Mouse (Mus musculus): ENCODE data around the gene Upf2. TPM values are rescaled to one million over a fixed set of nuclear protein-coding genes. Genes with fewer than 3 reads are reported as not detected.
A peak's percentile ranks its signal among the peaks of the same experiment; 100 is the strongest.
"Not testable (repeated sequence)": the region's sequence is repeated elsewhere in the genome, so short reads cannot be mapped to it uniquely, and the experiment has no call there.

The Upf2 gene
- polyA plus RNA-seq, 1 experiment from 2014 or later = 15.7 TPM

DNA sequence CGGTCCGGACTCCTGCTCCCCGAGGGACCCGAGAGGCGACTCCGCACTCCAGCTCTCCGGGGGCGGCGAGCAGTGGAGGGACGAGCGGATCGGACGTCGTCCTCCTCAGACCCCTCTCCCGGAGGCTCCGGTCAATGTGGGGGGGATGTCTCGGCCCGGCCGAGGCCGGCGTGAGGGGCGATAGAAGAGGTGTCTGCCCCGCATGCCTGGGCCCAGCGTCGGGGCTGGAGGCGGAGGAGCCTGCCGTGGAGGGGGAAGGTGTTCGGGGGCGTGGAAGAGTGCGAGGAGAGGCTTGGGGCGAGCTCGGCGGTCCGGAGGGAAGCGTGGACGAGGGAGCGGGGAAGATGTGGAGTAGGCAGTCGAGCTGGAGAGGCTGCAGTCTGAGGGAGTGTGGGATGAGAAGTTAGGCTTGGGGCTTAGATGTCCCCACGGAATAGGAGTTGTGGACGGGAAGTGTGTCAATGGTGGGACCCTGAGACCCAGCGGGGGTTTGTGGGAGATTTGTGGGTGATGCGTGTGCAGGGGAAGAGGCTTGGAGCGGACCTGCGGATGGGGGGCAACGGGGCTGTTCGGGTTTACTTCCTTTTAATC is 447 bp downstream of the Upf2 start:
- H3K36me3 ChIP-seq (replicated peaks; ENCODE audit: control insufficient read depth, insufficient read depth, low read depth, low read length) = no peaks in the 10 kb centered on the region
- H3K9ac ChIP-seq (replicated peaks; ENCODE audit: low read length) = peak overlapping the region; percentile 91
- 0 out of 2 replicates have a peak, but pooled peaks cover 3% of the 10 kb centered on the region for H3K4me1 ChIP-seq (ENCODE audit: control insufficient read depth, insufficient read depth, low read length)
- H3K27ac ChIP-seq (replicated peaks; ENCODE audit: low read depth, low read length) = peak overlapping the region; percentile 65
- DNase-seq (ENCODE audit: low spot score) (peak; percentile 42), ATAC-seq (replicated peaks; ENCODE audit: insufficient number of reproducible peaks, low FRiP score, low TSS enrichment, low read depth) (peak; percentile 45)
- H3K4me3 ChIP-seq (ENCODE audit: low read depth, low read length) = peak overlapping the region; percentile 95
- no peaks in the 10 kb centered on the region for H3K27me3 ChIP-seq (ENCODE audit: control insufficient read depth, insufficient read depth, low read length)
- H3K4me2 ChIP-seq (ENCODE audit: low read depth, low read length) = peak overlapping the region; percentile 51
- H3K9me3 ChIP-seq (replicated peaks; ENCODE audit: control insufficient read depth, low read length) = no peaks in the 10 kb centered on the region
- under 1% methylated on average over 45 of the region's 46 CpGs for WGBS

DNA sequence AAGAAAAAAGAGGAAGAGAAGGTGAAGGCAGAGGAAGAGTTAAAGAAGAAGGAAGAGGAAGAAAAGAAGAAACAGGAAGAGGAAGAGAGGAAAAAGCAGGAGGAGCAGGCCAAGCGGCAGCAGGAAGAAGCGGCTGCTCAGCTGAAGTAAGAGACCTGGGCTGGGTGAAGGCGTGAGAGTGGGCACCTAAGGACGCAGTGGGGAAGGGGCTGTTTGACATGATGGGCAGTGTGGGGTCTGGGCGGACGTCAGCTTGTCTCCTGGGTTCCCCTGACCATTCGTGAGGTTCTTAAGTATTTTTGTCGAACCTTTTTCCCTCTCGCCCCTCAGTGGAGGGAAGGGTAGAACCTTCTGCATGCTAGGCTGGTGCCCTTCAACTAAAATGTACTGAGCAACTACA is 6.4 kb downstream of the Upf2 start:
- H3K27ac ChIP-seq (replicated peaks; ENCODE audit: low read depth, low read length) = no peak overlapping the region
- DNase-seq (ENCODE audit: low spot score) = no peak
- 97% methylated on average over 9 of the region's 9 CpGs for WGBS
- H3K4me1 ChIP-seq (ENCODE audit: control insufficient read depth, insufficient read depth, low read length) = no peaks in the 10 kb centered on the region
- no peak overlapping the region for H3K9ac ChIP-seq (replicated peaks; ENCODE audit: low read length)
- no peak for ATAC-seq (replicated peaks; ENCODE audit: insufficient number of reproducible peaks, low FRiP score, low TSS enrichment, low read depth)
- H3K36me3 ChIP-seq (replicated peaks; ENCODE audit: control insufficient read depth, insufficient read depth, low read depth, low read length) = peaks cover 3% of the 10 kb centered on the region
- H3K9me3 ChIP-seq (replicated peaks; ENCODE audit: control insufficient read depth, low read length) = no peaks in the 10 kb centered on the region
- no peak overlapping the region for H3K4me2 ChIP-seq (ENCODE audit: low read depth, low read length)
- H3K27me3 ChIP-seq (ENCODE audit: control insufficient read depth, insufficient read depth, low read length) = no peaks in the 10 kb centered on the region
- H3K4me3 ChIP-seq (ENCODE audit: low read depth, low read length) = no peak overlapping the region

DNA sequence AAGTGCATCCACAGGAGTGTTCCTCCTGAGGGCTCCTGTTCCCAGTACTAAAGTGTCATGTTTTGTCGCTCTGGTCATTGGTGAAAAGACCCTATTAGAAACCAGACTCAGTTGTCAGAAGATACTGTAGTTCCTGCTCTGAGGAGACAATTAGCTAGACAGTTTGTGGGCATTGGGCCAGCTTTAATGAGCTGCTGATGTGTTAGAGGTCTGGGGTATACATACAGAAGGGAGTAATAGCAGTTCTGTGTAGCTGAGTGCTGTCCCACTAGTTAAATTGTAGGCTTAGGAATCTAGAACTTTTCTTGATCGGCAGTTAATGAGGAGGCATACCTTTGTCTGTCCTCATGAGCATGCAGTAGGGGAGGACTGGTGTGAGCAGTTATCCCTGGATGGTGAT is 11.0 kb downstream of the Upf2 start:
- Histone ChIP-seq H3K9me3 (replicated peaks; ENCODE audit: control insufficient read depth, low read length) (no peaks in the 10 kb centered on the region), H3K9ac (replicated peaks; ENCODE audit: low read length) (no peak overlapping the region), H3K27ac (replicated peaks; ENCODE audit: low read depth, low read length) (no peak overlapping the region), H3K4me1 (ENCODE audit: control insufficient read depth, insufficient read depth, low read length) (no peaks in the 10 kb centered on the region), H3K4me3 (ENCODE audit: low read depth, low read length) (no peak overlapping the region), H3K36me3 (replicated peaks; ENCODE audit: control insufficient read depth, insufficient read depth, low read depth, low read length) (peaks cover 6% of the 10 kb centered on the region), H3K27me3 (ENCODE audit: control insufficient read depth, insufficient read depth, low read length) (no peaks in the 10 kb centered on the region), H3K4me2 (ENCODE audit: low read depth, low read length) (no peak overlapping the region)
- DNase-seq (ENCODE audit: low spot score) (no peak), ATAC-seq (replicated peaks; ENCODE audit: insufficient number of reproducible peaks, low FRiP score, low TSS enrichment, low read depth) (no peak)
- WGBS = 89% methylated on average over 2 of the region's 2 CpGs

DNA sequence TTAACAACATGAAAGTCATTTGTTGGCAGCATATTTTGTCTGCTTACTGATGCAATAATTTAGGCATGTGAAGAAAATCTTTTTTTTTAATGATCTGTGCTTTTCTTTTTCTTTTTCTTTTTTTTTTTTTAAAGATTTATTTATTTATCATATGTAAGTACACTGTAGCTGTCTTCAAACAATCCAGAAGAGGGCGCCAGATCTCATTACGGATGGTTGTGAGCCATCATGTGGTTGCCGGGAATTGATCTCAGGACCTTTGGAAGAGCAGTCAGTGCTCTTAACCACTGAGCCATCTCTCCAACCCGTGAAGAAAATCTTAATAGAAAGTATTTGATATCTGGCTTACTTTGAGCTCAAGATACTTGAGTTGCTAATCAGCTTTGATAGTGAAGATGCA is 12.5 kb downstream of the Upf2 start:
- not testable (repeated sequence) for ATAC-seq (replicated peaks; ENCODE audit: insufficient number of reproducible peaks, low FRiP score, low TSS enrichment, low read depth); H3K9ac ChIP-seq (replicated peaks; ENCODE audit: low read length); H3K4me1 ChIP-seq (ENCODE audit: control insufficient read depth, insufficient read depth, low read length); H3K27ac ChIP-seq (replicated peaks; ENCODE audit: low read depth, low read length); H3K4me2 ChIP-seq (ENCODE audit: low read depth, low read length); H3K4me3 ChIP-seq (ENCODE audit: low read depth, low read length); H3K27me3 ChIP-seq (ENCODE audit: control insufficient read depth, insufficient read depth, low read length); DNase-seq (ENCODE audit: low spot score); H3K9me3 ChIP-seq (replicated peaks; ENCODE audit: control insufficient read depth, low read length); H3K36me3 ChIP-seq (replicated peaks; ENCODE audit: control insufficient read depth, insufficient read depth, low read depth, low read length)
- 89% methylated on average over 4 of the region's 4 CpGs for WGBS

DNA sequence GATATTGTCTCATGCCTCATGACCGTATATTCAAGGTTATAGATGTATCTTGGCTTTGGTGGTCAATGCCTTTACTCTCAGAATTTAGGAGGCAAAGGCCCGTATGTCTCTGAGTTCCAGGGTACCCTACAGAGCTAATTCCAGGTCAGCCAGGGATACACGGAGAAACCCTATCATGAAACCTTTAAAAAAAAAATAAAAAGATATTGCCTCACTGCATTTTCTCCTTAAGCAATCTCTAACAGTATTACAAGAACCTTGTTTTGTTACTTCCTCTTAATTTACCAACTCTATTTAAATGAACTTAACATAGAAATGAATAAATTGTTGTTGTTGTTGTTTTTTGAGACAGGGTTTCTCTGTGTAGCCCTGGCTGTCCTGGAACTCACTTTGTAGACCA is 14.7 kb downstream of the Upf2 start:
- DNase-seq (ENCODE audit: low spot score) = no peak
- no peak overlapping the region for H3K9ac ChIP-seq (replicated peaks; ENCODE audit: low read length)
- peaks cover 4% of the 10 kb centered on the region for H3K36me3 ChIP-seq (replicated peaks; ENCODE audit: control insufficient read depth, insufficient read depth, low read depth, low read length)
- no peak overlapping the region for H3K4me3 ChIP-seq (ENCODE audit: low read depth, low read length)
- H3K4me1 ChIP-seq (ENCODE audit: control insufficient read depth, insufficient read depth, low read length) = no peaks in the 10 kb centered on the region
- ATAC-seq (replicated peaks; ENCODE audit: insufficient number of reproducible peaks, low FRiP score, low TSS enrichment, low read depth) = no peak
- H3K4me2 ChIP-seq (ENCODE audit: low read depth, low read length) = no peak overlapping the region
- no peaks in the 10 kb centered on the region for H3K27me3 ChIP-seq (ENCODE audit: control insufficient read depth, insufficient read depth, low read length)
- 92% methylated on average over 3 of the region's 3 CpGs for whole genome bisulfite sequencing
- no peaks in the 10 kb centered on the region for H3K9me3 ChIP-seq (replicated peaks; ENCODE audit: control insufficient read depth, low read length)
- H3K27ac ChIP-seq (replicated peaks; ENCODE audit: low read depth, low read length) = no peak overlapping the region

DNA sequence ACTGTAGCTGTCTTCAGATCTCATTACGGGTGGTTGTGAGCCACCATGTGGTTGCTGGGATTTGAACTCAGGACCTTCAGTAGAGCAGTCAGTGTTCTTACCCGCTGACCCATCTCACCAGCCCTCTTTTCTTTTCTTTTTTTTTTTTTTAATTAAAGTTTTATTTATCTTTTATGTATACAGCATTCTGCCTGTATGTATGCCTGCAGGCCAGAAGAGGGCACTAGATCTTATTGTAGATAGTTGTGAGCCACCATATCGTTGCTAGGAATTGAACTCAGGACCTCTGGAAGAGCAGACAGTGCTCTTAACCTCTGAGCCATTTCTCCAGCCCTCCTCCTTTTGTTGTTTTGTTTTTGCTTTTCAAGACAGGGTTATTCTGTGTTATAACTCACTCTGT is 19.4 kb downstream of the Upf2 start:
- H3K9me3 ChIP-seq (replicated peaks; ENCODE audit: control insufficient read depth, low read length); H3K4me1 ChIP-seq (ENCODE audit: control insufficient read depth, insufficient read depth, low read length); H3K36me3 ChIP-seq (replicated peaks; ENCODE audit: control insufficient read depth, insufficient read depth, low read depth, low read length); DNase-seq (ENCODE audit: low spot score); ATAC-seq (replicated peaks; ENCODE audit: insufficient number of reproducible peaks, low FRiP score, low TSS enrichment, low read depth); H3K4me2 ChIP-seq (ENCODE audit: low read depth, low read length); H3K9ac ChIP-seq (replicated peaks; ENCODE audit: low read length); H3K27me3 ChIP-seq (ENCODE audit: control insufficient read depth, insufficient read depth, low read length); H3K4me3 ChIP-seq (ENCODE audit: low read depth, low read length); H3K27ac ChIP-seq (replicated peaks; ENCODE audit: low read depth, low read length): not testable (repeated sequence)
- WGBS = 92% methylated on average over 3 of the region's 3 CpGs

DNA sequence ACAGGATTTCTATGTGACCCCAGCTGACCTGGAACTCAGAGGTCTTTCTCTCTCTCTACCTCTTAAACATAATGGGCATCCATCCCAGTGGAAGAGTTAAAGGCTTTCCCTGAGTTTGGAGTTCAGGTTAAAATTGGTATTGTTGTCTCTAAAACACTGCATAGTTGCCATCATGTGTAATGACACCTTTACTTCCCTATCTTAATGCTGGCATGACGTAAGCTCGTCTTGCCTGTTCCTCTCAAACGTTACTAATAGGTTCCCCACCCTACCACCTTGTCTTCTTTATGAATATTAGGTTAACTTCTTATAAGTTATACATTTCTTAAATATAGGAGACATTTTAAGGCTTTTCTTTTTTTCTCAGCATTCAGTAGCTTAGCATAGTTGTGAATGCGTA is 26.3 kb downstream of the Upf2 start:
- no peaks in the 10 kb centered on the region for H3K27me3 ChIP-seq (ENCODE audit: control insufficient read depth, insufficient read depth, low read length)
- WGBS = 97% methylated on average over 4 of the region's 4 CpGs
- no peaks in the 10 kb centered on the region for H3K9me3 ChIP-seq (replicated peaks; ENCODE audit: control insufficient read depth, low read length)
- H3K4me3 ChIP-seq (ENCODE audit: low read depth, low read length) = no peak overlapping the region
- no peak overlapping the region for H3K4me2 ChIP-seq (ENCODE audit: low read depth, low read length)
- H3K9ac ChIP-seq (replicated peaks; ENCODE audit: low read length) = no peak overlapping the region
- DNase-seq (ENCODE audit: low spot score) (no peak), ATAC-seq (replicated peaks; ENCODE audit: insufficient number of reproducible peaks, low FRiP score, low TSS enrichment, low read depth) (no peak)
- no peak overlapping the region for H3K27ac ChIP-seq (replicated peaks; ENCODE audit: low read depth, low read length)
- H3K4me1 ChIP-seq (ENCODE audit: control insufficient read depth, insufficient read depth, low read length) = no peaks in the 10 kb centered on the region
- no peaks in the 10 kb centered on the region for H3K36me3 ChIP-seq (replicated peaks; ENCODE audit: control insufficient read depth, insufficient read depth, low read depth, low read length)

DNA sequence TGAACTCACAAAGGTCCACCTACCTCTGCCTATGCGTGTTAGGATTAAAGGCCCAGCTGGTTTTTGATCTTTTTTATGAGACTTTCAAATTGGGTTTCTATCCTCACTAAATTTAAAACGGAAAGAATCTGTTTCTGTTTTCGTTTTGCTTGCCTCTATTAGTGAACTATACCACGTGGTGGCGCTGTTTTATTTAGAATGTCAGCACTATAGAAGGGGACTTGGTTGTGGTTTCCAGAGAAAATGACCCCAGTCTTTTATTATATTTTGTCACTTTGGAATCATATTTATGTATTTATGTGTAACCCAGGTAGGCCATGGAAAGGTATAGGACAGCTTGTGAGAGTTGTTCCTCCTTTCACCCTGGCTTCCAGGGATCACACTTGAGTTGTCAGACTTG is 44.3 kb downstream of the Upf2 start:
- DNase-seq (ENCODE audit: low spot score) = peak; percentile 72
- H3K4me1 ChIP-seq (ENCODE audit: control insufficient read depth, insufficient read depth, low read length) = no peaks in the 10 kb centered on the region
- no peaks in the 10 kb centered on the region for H3K27me3 ChIP-seq (ENCODE audit: control insufficient read depth, insufficient read depth, low read length)
- WGBS = 22% methylated on average over 5 of the region's 5 CpGs
- H3K27ac ChIP-seq (replicated peaks; ENCODE audit: low read depth, low read length) = no peak overlapping the region
- H3K4me3 ChIP-seq (ENCODE audit: low read depth, low read length) = no peak overlapping the region
- no peak for ATAC-seq (replicated peaks; ENCODE audit: insufficient number of reproducible peaks, low FRiP score, low TSS enrichment, low read depth)
- no peak overlapping the region for H3K4me2 ChIP-seq (ENCODE audit: low read depth, low read length)
- no peaks in the 10 kb centered on the region for H3K36me3 ChIP-seq (replicated peaks; ENCODE audit: control insufficient read depth, insufficient read depth, low read depth, low read length)
- no peaks in the 10 kb centered on the region for H3K9me3 ChIP-seq (replicated peaks; ENCODE audit: control insufficient read depth, low read length)
- H3K9ac ChIP-seq (replicated peaks; ENCODE audit: low read length) = no peak overlapping the region

Measured in embryonic facial prominence, embryonic 11.5 days (tissue).